Mouse (Mus musculus) limb, embryonic 13.5 days (tissue): ENCODE data around the gene Gm3047. TPM values are rescaled to one million over a fixed set of nuclear protein-coding genes. Genes with fewer than 3 reads are reported as not detected.
"Not testable (repeated sequence)": the region's sequence is repeated elsewhere in the genome, so short reads cannot be mapped to it uniquely, and the experiment has no call there.

Experiments
- ATAC-seq: fragments of 200-750 bp; cut with Nextera tagmentation; 2 replicates; pipeline ENCODE4 v1.8.0; 2017; ENCODE audit warnings: low read depth, moderate number of reproducible peaks, moderate TSS enrichment; ENCODE audit not compliant: low FRiP score
- H3K27ac ChIP-seq: fragments of 300-500 bp; sonication (generic); 2 replicates; pipeline ENCODE4 v1.5.1; 2015; ENCODE audit warnings: inconsistent platforms, mild to moderate bottlenecking, moderate library complexity
- H3K27me3 ChIP-seq: fragments of 300-500 bp; sonication (generic); 2 replicates; pipeline ENCODE4 v1.6.1; 2015; ENCODE audit warnings: mild to moderate bottlenecking, inconsistent platforms
- H3K36me3 ChIP-seq: fragments of 300-500 bp; sonication (generic); 2 replicates; pipeline ENCODE4 v1.6.1; 2015; ENCODE audit warnings: inconsistent platforms, mild to moderate bottlenecking, moderate library complexity
- H3K4me1 ChIP-seq: fragments of 300-500 bp; sonication (generic); 2 replicates; pipeline ENCODE4 v1.6.1; 2015; ENCODE audit warnings: inconsistent platforms
- H3K4me2 ChIP-seq: fragments of 300-500 bp; sonication (generic); replicated peaks from 2 replicates; pipeline ENCODE4 v1.6.1; 2015; ENCODE audit warnings: inconsistent platforms, mild to moderate bottlenecking, moderate library complexity
- H3K4me3 ChIP-seq: fragments of 300-500 bp; sonication (generic); 2 replicates; pipeline ENCODE4 v1.5.1; 2015; ENCODE audit warnings: moderate library complexity, mild to moderate bottlenecking, inconsistent platforms
- H3K9ac ChIP-seq: fragments of 300-500 bp; sonication (generic); 2 replicates; pipeline ENCODE4 v1.6.1; 2015; ENCODE audit warnings: mild to moderate bottlenecking, inconsistent platforms
- H3K9me3 ChIP-seq: fragments of 300-500 bp; sonication (generic); 2 replicates; pipeline ENCODE4 v1.6.1; 2016; ENCODE audit warnings: inconsistent platforms
- WGBS: fragments of 180-500 bp; shearing (Covaris S2); methylation state at CpG from one replicate; pipeline ENCODE4 v1.1.7; 2015; 5-methylcytosine and 5-hydroxymethylcytosine counted together
- polyA plus RNA-seq: library from polyadenylated mRNA; unstranded; fragments of >200 nt; fragmentation: Nextera tagmentation; extraction: Ambion mirVana; gene quantifications from 2 replicates; pipeline ENCODE4 v1.2.1, GENCODE M21; 2015

Gene Gm3047
- not detected in 2 replicates for polyA plus RNA-seq

DNA sequence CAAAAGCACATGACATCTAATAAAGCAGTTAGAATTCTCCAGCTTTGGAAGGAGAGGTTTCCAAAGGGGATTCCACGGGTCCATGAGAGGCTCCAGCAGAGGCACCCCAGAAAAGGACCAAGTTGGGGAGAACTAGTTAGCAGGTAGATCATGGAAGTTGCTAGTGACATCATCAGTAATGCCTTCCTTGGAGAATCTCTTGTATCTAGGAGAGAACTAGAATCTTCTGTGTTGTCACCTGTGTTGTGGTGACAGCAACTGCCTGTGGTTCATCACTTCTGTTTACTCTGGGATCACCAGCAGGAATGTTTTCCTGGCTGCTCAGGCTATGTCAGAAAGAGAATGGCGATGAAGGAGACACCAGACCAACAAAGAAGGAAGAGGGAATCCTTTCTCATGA is at the start of gene Gm3047:
TSS of gene Gm3047 (plus strand) at position 301 of the 400 bp plus-strand sequence.
- ATAC-seq, H3K4me1 ChIP-seq, H3K27me3 ChIP-seq, H3K4me3 ChIP-seq, H3K27ac ChIP-seq, H3K36me3 ChIP-seq, H3K9me3 ChIP-seq, H3K4me2 ChIP-seq, H3K9ac ChIP-seq: not testable (repeated sequence)
- WGBS: no CpG with 5 or more reads among the region's 2 CpGs

Other genes with a start within 250 kb of the Gm3047 start
- gene Gm3149, start 238.1 kb upstream of the Gm3047 start, polyA plus RNA-seq: not detected in 2 replicates
- gene 2610042L04Rik, start 220.6 kb upstream of the Gm3047 start, polyA plus RNA-seq: 0.15 and 0.38 TPM in 2 replicates
- gene Gm3159, start 157.9 kb upstream of the Gm3047 start, polyA plus RNA-seq: not detected in 2 replicates
- 0.29 and 0.32 TPM in 2 replicates for gene Gm3164, start 140.0 kb upstream of the Gm3047 start, polyA plus RNA-seq
- gene Gm3173, start 124.4 kb upstream of the Gm3047 start, polyA plus RNA-seq: not detected in 2 replicates
- not detected in 2 replicates for gene Gm3182, start 73.7 kb upstream of the Gm3047 start, polyA plus RNA-seq
- gene Gm8159, start 76.9 kb downstream of the Gm3047 start, polyA plus RNA-seq: not detected in 2 replicates
- gene Gm3239, start 108.8 kb downstream of the Gm3047 start, polyA plus RNA-seq: not detected in 2 replicates
- gene Gm7876, start 153.8 kb downstream of the Gm3047 start, polyA plus RNA-seq: not detected in 2 replicates
- 0.10 and 0.23 TPM in 2 replicates for gene Gm3252, start 171.4 kb downstream of the Gm3047 start, polyA plus RNA-seq
- gene Gm9602, start 220.9 kb downstream of the Gm3047 start, polyA plus RNA-seq: not detected in 2 replicates